Comparison of ENCODE assay signal across 9 mouse cellular contexts in genomic region chr11:95777323-95778297, GRCm38 (mm10). TPM values are rescaled to one million over a fixed set of nuclear protein-coding genes. Genes with fewer than 3 reads are reported as not detected.
DNase-seq lines count a peak whose midpoint lies in the region; ATAC-seq and TF ChIP-seq lines count a peak whose summit lies in the region.
"Had no signal": no experiment of that assay in that cellular context is flagged by ENCODE, and none has a peak within 500 bp of the region (broad histone marks: within the 10 kb centered on the region; RNA-seq: fewer than 3 reads in every experiment).

No protein-coding gene starts in this region.

- peak; percentile 85 for ATAC-seq in liver, embryonic 14.5 days (ENCODE audit: insufficient read depth)
- ATAC-seq in forebrain, embryonic 16.5 days: no peak
- ATAC-seq in midbrain, embryonic 14.5 days (ENCODE audit: low FRiP score, low TSS enrichment): no peak

- 18% methylated on average over 17 of the region's 17 CpGs for WGBS in bone marrow, adult 2 months
- 12% methylated on average over 17 of the region's 17 CpGs for WGBS in liver, embryonic 14.5 days (ENCODE audit: insufficient replicate concordance)
- WGBS in forebrain, embryonic 16.5 days: 71% methylated on average over 17 of the region's 17 CpGs
- WGBS in midbrain, embryonic 14.5 days: 90% methylated on average over 17 of the region's 17 CpGs

- no peaks in the 10 kb centered on the region for H3K36me3 ChIP-seq in liver, embryonic 14.5 days (replicated peaks; ENCODE audit: control insufficient read depth, insufficient read depth, low read depth)
- H3K36me3 ChIP-seq in forebrain, embryonic 16.5 days (ENCODE audit: control insufficient read depth, insufficient read depth): no peaks in the 10 kb centered on the region
- no peaks in the 10 kb centered on the region; the same call in 1 of the 2 replicates for H3K36me3 ChIP-seq in midbrain, embryonic 14.5 days (ENCODE audit: control insufficient read depth, insufficient read depth, low read length)

- no peak for TF ChIP-seq CTCF in bone marrow, adult 2 months (IDR thresholded peaks at IDR 0.05; ENCODE audit: control insufficient read depth, insufficient read depth, low read length)
- no peak for TF ChIP-seq CTCF in liver, embryonic 14.5 days (IDR thresholded peaks at IDR 0.05; ENCODE audit: low read depth)

- DNase-seq in MN1 (ENCODE audit: low spot score): peak; percentile 79
- DNase-seq in heart, adult 18-20 months: peak; percentile 73 to 85
- DNase-seq in liver, embryonic 14.5 days (ENCODE audit: low read depth in 3 of 3, low spot score in 3 of 3): peak; percentile 74 to 80 (median 79)
- peak; percentile 29 to 51 for DNase-seq in spleen, postnatal 36 days (ENCODE audit: low spot score in 2 of 2)
- DNase-seq in embryo, embryonic 10 days (ENCODE audit: low spot score): no peak
- DNase-seq in midbrain, embryonic 14.5 days: no peak

- peak overlapping the region; percentile 85 for H3K27ac ChIP-seq in bone marrow, adult 2 months (ENCODE audit: control insufficient read depth, insufficient read depth, low read depth, low read length, poor library complexity)
- peak overlapping the region; percentile 99 for H3K27ac ChIP-seq in liver, embryonic 14.5 days
- H3K27ac ChIP-seq in forebrain, embryonic 16.5 days (ENCODE audit: low read length): no peak overlapping the region
- no peak overlapping the region for H3K27ac ChIP-seq in midbrain, embryonic 14.5 days (replicated peaks; ENCODE audit: low read depth, low read length)

- H3K27me3 ChIP-seq in liver, embryonic 14.5 days (ENCODE audit: control insufficient read depth, insufficient read depth, low read length): no peaks in the 10 kb centered on the region
- H3K27me3 ChIP-seq in forebrain, embryonic 16.5 days (replicated peaks; ENCODE audit: control insufficient read depth, insufficient read depth, low read length): no peaks in the 10 kb centered on the region
- H3K27me3 ChIP-seq in midbrain, embryonic 14.5 days (ENCODE audit: control insufficient read depth, insufficient read depth, low read length): no peaks in the 10 kb centered on the region

- no peak for TF ChIP-seq POLR2A in bone marrow, adult 2 months (IDR thresholded peaks at IDR 0.05; ENCODE audit: borderline replicate concordance, control insufficient read depth, low read depth, low read length)

- H3K9me3 ChIP-seq in liver, embryonic 14.5 days (ENCODE audit: control insufficient read depth, low read length): no peaks in the 10 kb centered on the region
- no peaks in the 10 kb centered on the region for H3K9me3 ChIP-seq in forebrain, embryonic 16.5 days (ENCODE audit: control insufficient read depth, low read length)
- no peaks in the 10 kb centered on the region for H3K9me3 ChIP-seq in midbrain, embryonic 14.5 days (ENCODE audit: control insufficient read depth, low read length)

- H3K4me1 ChIP-seq in bone marrow, adult 2 months (ENCODE audit: control insufficient read depth, insufficient read depth, low read length): peaks cover 2% of the 10 kb centered on the region; the same call in 1 of the 2 replicates
- peaks cover 27 to 34% of the 10 kb centered on the region in 2 experiments for H3K4me1 ChIP-seq in liver, embryonic 14.5 days (replicated peaks; ENCODE audit: control insufficient read depth in 2 of 2, insufficient read depth in 2 of 2, low read length in 1 of 2)
- no peaks in the 10 kb centered on the region for H3K4me1 ChIP-seq in forebrain, embryonic 16.5 days (replicated peaks; ENCODE audit: control insufficient read depth, insufficient read depth, low read length)
- no peaks in the 10 kb centered on the region for H3K4me1 ChIP-seq in midbrain, embryonic 14.5 days (ENCODE audit: control insufficient read depth, insufficient read depth, low read length)

- H3K9ac ChIP-seq in liver, embryonic 14.5 days (replicated peaks): peak overlapping the region; percentile 84
- no peak overlapping the region for H3K9ac ChIP-seq in forebrain, embryonic 16.5 days (replicated peaks; ENCODE audit: low read depth, low read length)
- no peak overlapping the region for H3K9ac ChIP-seq in midbrain, embryonic 14.5 days (replicated peaks; ENCODE audit: low read length)

- peak overlapping the region; percentile 40 for H3K4me3 ChIP-seq in bone marrow, adult 2 months (replicated peaks; ENCODE audit: control insufficient read depth, low read depth, low read length)
- H3K4me3 ChIP-seq in liver, embryonic 14.5 days (ENCODE audit: insufficient read depth in 1 of 2, low read depth in 2 of 2, low read length in 2 of 2): peak overlapping the region; percentile 59 to 82
- H3K4me3 ChIP-seq in forebrain, embryonic 16.5 days (replicated peaks; ENCODE audit: low read length): no peak overlapping the region
- no peak overlapping the region for H3K4me3 ChIP-seq in midbrain, embryonic 14.5 days (replicated peaks; ENCODE audit: low read depth, low read length)

- TF ChIP-seq EP300 in liver, embryonic 14.5 days (IDR thresholded peaks at IDR 0.05; ENCODE audit: low read depth): peak; percentile 70

- peak overlapping the region; percentile 75 for H3K4me2 ChIP-seq in liver, embryonic 14.5 days (ENCODE audit: low read depth)
- H3K4me2 ChIP-seq in forebrain, embryonic 16.5 days (ENCODE audit: low read length): no peak overlapping the region
- H3K4me2 ChIP-seq in midbrain, embryonic 14.5 days (ENCODE audit: low read length): no peak overlapping the region

RNA-seq across cellular contexts. Expression of gene Phospho1, which starts 46.7 kb away (rescaled TPM):
- polyA plus RNA-seq in bone marrow, adult 2 months (2011; ENCODE audit: insufficient read depth, insufficient read length, low replicate concordance, missing spikeins): 18.9 and 23.4 TPM in 2 replicates
- 100 to 1,000 TPM; 165 to 174 TPM for total RNA-seq in heart, adult 18-20 months (2021)
- polyA plus RNA-seq in liver, embryonic 14.5 days (2012; rRNA removed): 21.4 and 22.0 TPM in 2 replicates
- polyA plus RNA-seq in liver, embryonic 14.5 days (2014; fragmentation: Nextera tagmentation; extraction: Ambion mirVana): 5.7 and 6.6 TPM in 2 replicates
- polyA plus RNA-seq in forebrain, embryonic 16.5 days (2015; fragmentation: Nextera tagmentation; extraction: Ambion mirVana): not detected in 2 replicates
- polyA plus RNA-seq in midbrain, embryonic 14.5 days (2014; fragmentation: Nextera tagmentation; extraction: Ambion mirVana): 0.33 TPM in 1 of 2 replicates, not detected in the other
- polyA plus RNA-seq: stomach, embryonic 14.5 days had no signal

RNA-seq across cellular contexts. Expression of gene B130006D01Rik, which starts 54.2 kb away (rescaled TPM):
- polyA plus RNA-seq in bone marrow, adult 2 months (2011; ENCODE audit: insufficient read depth, insufficient read length, low replicate concordance, missing spikeins): 0.41 TPM in 1 of 2 replicates, not detected in the other
- total RNA-seq in heart, adult 18-20 months (2021): under 1 TPM; 0.15 to 0.28 TPM
- 0.09 and 0.11 TPM in 2 replicates for polyA plus RNA-seq in liver, embryonic 14.5 days (2012; rRNA removed)
- 0.25 and 0.27 TPM in 2 replicates for polyA plus RNA-seq in liver, embryonic 14.5 days (2014; fragmentation: Nextera tagmentation; extraction: Ambion mirVana)
- 1.3 and 2.4 TPM in 2 replicates for polyA plus RNA-seq in forebrain, embryonic 16.5 days (2015; fragmentation: Nextera tagmentation; extraction: Ambion mirVana)
- polyA plus RNA-seq in midbrain, embryonic 14.5 days (2014; fragmentation: Nextera tagmentation; extraction: Ambion mirVana): 1.4 and 1.5 TPM in 2 replicates

RNA-seq across cellular contexts. Expression of gene Gngt2, which starts 59.4 kb away (rescaled TPM):
- polyA plus RNA-seq in bone marrow, adult 2 months (2011; ENCODE audit: insufficient read depth, insufficient read length, low replicate concordance, missing spikeins): 38.7 and 94.0 TPM in 2 replicates
- total RNA-seq in heart, adult 18-20 months (2021): 10 to 100 TPM; 19.2 to 22.1 TPM
- 6.9 and 13.0 TPM in 2 replicates for polyA plus RNA-seq in liver, embryonic 14.5 days (2012; rRNA removed)
- 16.5 and 17.5 TPM in 2 replicates for polyA plus RNA-seq in liver, embryonic 14.5 days (2014; fragmentation: Nextera tagmentation; extraction: Ambion mirVana)
- 2.7 and 2.9 TPM in 2 replicates for polyA plus RNA-seq in forebrain, embryonic 16.5 days (2015; fragmentation: Nextera tagmentation; extraction: Ambion mirVana)
- polyA plus RNA-seq in midbrain, embryonic 14.5 days (2014; fragmentation: Nextera tagmentation; extraction: Ambion mirVana): 1.8 TPM in 2 replicates

Comparison
In these comparisons a context has a peak if more than half of its experiments do, and no peak if none do; other contexts are left out.
1. DNase-seq: peak in MN1 (single experiment), heart, adult 18-20 months (2 of 2), liver, embryonic 14.5 days (3 of 3) and spleen, postnatal 36 days (2 of 2); none in embryo, embryonic 10 days (single experiment) and midbrain, embryonic 14.5 days (single experiment).
2. H3K27ac ChIP-seq: peak in bone marrow, adult 2 months (single experiment) and liver, embryonic 14.5 days (single experiment); none in forebrain, embryonic 16.5 days (single experiment) and midbrain, embryonic 14.5 days (single experiment).
3. H3K4me3 ChIP-seq: peak in bone marrow, adult 2 months (single experiment) and liver, embryonic 14.5 days (2 of 2); none in forebrain, embryonic 16.5 days (single experiment) and midbrain, embryonic 14.5 days (single experiment).